Mouse (Mus musculus) liver, embryonic 11.5 days (tissue): Measurements from ENCODE around the gene Arih1. TPM values are rescaled to one million over a fixed set of nuclear protein-coding genes. Genes with fewer than 3 reads are reported as not detected.

Experiments
- ATAC-seq: fragments of 200-750 bp; cut with Nextera tagmentation; replicated peaks from 2 replicates; pipeline ENCODE4 v1.8.0; 2017; ENCODE audit warnings: moderate number of reproducible peaks, mild to moderate bottlenecking, moderate TSS enrichment, moderate library complexity; ENCODE audit not compliant: low FRiP score
- DNase-seq: peaks from one replicate; pipeline ENCODE4 v3.0.0-alpha.2; 2017; ENCODE audit warnings: low spot score
- H3K27ac ChIP-seq: fragments of 300-500 bp; sonication (generic); 2 replicates; pipeline ENCODE4 v1.5.1; 2014; ENCODE audit warnings: mild to moderate bottlenecking, low read depth, low read length, control low read depth
- H3K27me3 ChIP-seq: fragments of 300-500 bp; sonication (generic); replicated peaks from 2 replicates; pipeline ENCODE4 v1.6.1; 2014; ENCODE audit warnings: low read length, mixed read lengths; ENCODE audit not compliant: control insufficient read depth, insufficient read depth
- H3K36me3 ChIP-seq: fragments of 300-500 bp; sonication (generic); 2 replicates; pipeline ENCODE4 v1.6.1; 2014; ENCODE audit warnings: mild to moderate bottlenecking, low read length, moderate library complexity, mixed read lengths; ENCODE audit not compliant: control insufficient read depth, insufficient read depth
- H3K4me1 ChIP-seq: fragments of 300-500 bp; sonication (generic); replicated peaks from 2 replicates; pipeline ENCODE4 v1.6.1; 2014; ENCODE audit warnings: low read length, mixed read lengths; ENCODE audit not compliant: control insufficient read depth, insufficient read depth
- H3K4me2 ChIP-seq: fragments of 300-500 bp; sonication (generic); 2 replicates; pipeline ENCODE4 v1.6.1; 2014; ENCODE audit warnings: mild to moderate bottlenecking, control low read depth, moderate library complexity
- H3K4me3 ChIP-seq: fragments of 300-500 bp; sonication (generic); 2 replicates; pipeline ENCODE4 v1.5.1; 2014; ENCODE audit warnings: low read depth, low read length, control low read depth
- H3K9ac ChIP-seq: fragments of 300-500 bp; sonication (generic); 2 replicates; pipeline ENCODE4 v1.6.1; 2014; ENCODE audit warnings: low read depth, low read length, control low read depth
- H3K9me3 ChIP-seq: fragments of 300-500 bp; sonication (generic); 2 replicates; pipeline ENCODE4 v1.6.1; 2016; ENCODE audit warnings: low read length, inconsistent platforms, mixed read lengths; ENCODE audit not compliant: control insufficient read depth
- WGBS: fragments of 180-500 bp; shearing (Covaris S2); extraction: QIAGEN DNeasy Blood & Tissue Kit; methylation state at CpG from one replicate; pipeline ENCODE4 v1.1.7; 2014; 5-methylcytosine and 5-hydroxymethylcytosine counted together
- polyA plus RNA-seq: library from polyadenylated mRNA; unstranded; fragments of >200 nt; fragmentation: Nextera tagmentation; extraction: Ambion mirVana; gene quantifications from 2 replicates; pipeline ENCODE4 v1.2.1, GENCODE M21; 2014

Arih1 gene
- polyA plus RNA-seq, 1 experiment from 2014 or later = 13.2 TPM

GRCm38 (mm10) chr9:59338411-59338810, 148.0 kb downstream of the Arih1 start:
- H3K9me3 ChIP-seq = no peaks in the 10 kb centered on the region
- H3K9ac ChIP-seq = no peak overlapping the region
- DNase-seq (no peak), ATAC-seq (no peak)
- no peaks in the 10 kb centered on the region; the same call in 1 of the 2 replicates for H3K36me3 ChIP-seq
- H3K4me3 ChIP-seq = no peak overlapping the region
- WGBS = 82% methylated on average over 5 of the region's 5 CpGs
- no peaks in the 10 kb centered on the region for H3K27me3 ChIP-seq
- no peak overlapping the region for H3K27ac ChIP-seq
- H3K4me2 ChIP-seq = no peak overlapping the region
- peaks cover 6% of the 10 kb centered on the region for H3K4me1 ChIP-seq

Other genes starting within 250 kb of the Arih1 start
- gene Adpgk, start 195.1 kb downstream of the Arih1 start, polyA plus RNA-seq = 43.9 and 45.4 TPM in 2 replicates
- gene Bbs4, start 133.1 kb downstream of the Arih1 start, polyA plus RNA-seq = 6.1 and 6.3 TPM in 2 replicates
- gene Hexa, start 52.9 kb upstream of the Arih1 start, polyA plus RNA-seq = 62.4 and 65.3 TPM in 2 replicates
- 0.22 TPM in 1 of 2 replicates, not detected in the other for gene Tmem202, start 53.2 kb upstream of the Arih1 start, polyA plus RNA-seq
- gene Celf6, start 91.3 kb upstream of the Arih1 start, polyA plus RNA-seq = 0.10 TPM in 1 of 2 replicates, not detected in the other
- 13.8 and 17.2 TPM in 2 replicates for gene Parp6, start 130.7 kb upstream of the Arih1 start, polyA plus RNA-seq
- gene Pkm, start 169.8 kb upstream of the Arih1 start, polyA plus RNA-seq = 1,209 and 1,320 TPM in 2 replicates
- 0.16 and 0.25 TPM in 2 replicates for gene Gramd2, start 193.5 kb upstream of the Arih1 start, polyA plus RNA-seq